Mouse (Mus musculus) myocyte (in vitro differentiated cells): ENCODE results near the gene Npepps. TPM values are rescaled to one million over a fixed set of nuclear protein-coding genes. Genes with fewer than 3 reads are reported as not detected.

Experiments used
- H3K27me3 ChIP-seq: one replicate; pipeline ENCODE4 v1.6.1; 2011; ENCODE audit not compliant: control insufficient read depth, insufficient read depth, insufficient read length
- H3K36me3 ChIP-seq: one replicate; pipeline ENCODE4 v1.6.1; 2011; ENCODE audit not compliant: control insufficient read depth, insufficient read depth
- H3K4me2 ChIP-seq: one replicate; pipeline ENCODE4 v1.6.1; 2011; ENCODE audit warnings: low read depth, control low read depth
- H3K4me3 ChIP-seq: one replicate; pipeline ENCODE4 v1.5.1; 2011; ENCODE audit warnings: mild to moderate bottlenecking, control low read depth, moderate library complexity
- H3K79me2 ChIP-seq: one replicate; pipeline ENCODE4 v1.6.1; 2011; ENCODE audit not compliant: control insufficient read depth, insufficient read depth
- H3ac ChIP-seq: one replicate; pipeline ENCODE4 v1.6.1; 2011; ENCODE audit not compliant: control insufficient read depth, insufficient read length
- CEBPB ChIP-seq: IDR thresholded peaks from 2 replicates; pipeline ENCODE4 v1.6.1; 2011; ENCODE audit warnings: mild to moderate bottlenecking, moderate library complexity; ENCODE audit not compliant: poor library complexity, insufficient read depth, severe bottlenecking
- E2F4 ChIP-seq: IDR thresholded peaks from one replicate; pipeline ENCODE4 v1.6.1; 2011; ENCODE audit warnings: mild to moderate bottlenecking, control low read depth, moderate library complexity; ENCODE audit not compliant: insufficient read depth
- MAX ChIP-seq: IDR thresholded peaks from one replicate; pipeline ENCODE4 v1.6.1; 2011; ENCODE audit warnings: low read depth, mild to moderate bottlenecking, control low read depth
- MYOD1 ChIP-seq, 3 experiments: IDR thresholded peaks; one replicate each; pipeline ENCODE4 v1.6.1; 2011; ENCODE audit warnings: control low read depth in 2 of 3, low read depth in 2 of 3, mild to moderate bottlenecking in 2 of 3, moderate library complexity in 1 of 3; ENCODE audit not compliant: insufficient read length in 2 of 3, control insufficient read depth in 1 of 3
- MYOG ChIP-seq, 3 experiments: IDR thresholded peaks; one replicate each; pipeline ENCODE4 v1.6.1; 2011; ENCODE audit warnings: control low read depth in 2 of 3, low read depth in 2 of 3, mild to moderate bottlenecking in 2 of 3; ENCODE audit not compliant: insufficient read length in 2 of 3, control insufficient read depth in 1 of 3, insufficient read depth in 1 of 3
- POLR2A ChIP-seq: IDR thresholded peaks from one replicate; pipeline ENCODE4 v1.6.1; 2011; ENCODE audit warnings: low read depth, mild to moderate bottlenecking, control low read depth, moderate library complexity; ENCODE audit not compliant: insufficient read length
- POLR2AphosphoS2 ChIP-seq: IDR thresholded peaks from one replicate; pipeline ENCODE4 v1.6.1; 2011; ENCODE audit warnings: low read depth, control low read depth; ENCODE audit not compliant: insufficient read length
- REST ChIP-seq: IDR thresholded peaks from one replicate; pipeline ENCODE4 v1.6.1; 2011; ENCODE audit warnings: mild to moderate bottlenecking, control low read depth, moderate library complexity; ENCODE audit not compliant: insufficient read depth, insufficient read length
- SRF ChIP-seq: IDR thresholded peaks from one replicate; pipeline ENCODE4 v1.6.1; 2011; ENCODE audit warnings: low read depth; ENCODE audit not compliant: control insufficient read depth, insufficient read length
- TCF12 ChIP-seq: IDR thresholded peaks from one replicate; pipeline ENCODE4 v1.6.1; 2011; ENCODE audit warnings: mild to moderate bottlenecking, control low read depth; ENCODE audit not compliant: poor library complexity, insufficient read depth, severe bottlenecking
- TCF3 ChIP-seq: IDR thresholded peaks from one replicate; pipeline ENCODE4 v1.6.1; 2011; ENCODE audit warnings: low read depth, control low read depth; ENCODE audit not compliant: insufficient read length
- USF1 ChIP-seq: IDR thresholded peaks from one replicate; pipeline ENCODE4 v1.6.1; 2011; ENCODE audit warnings: low read depth, mild to moderate bottlenecking, control low read depth, moderate library complexity
- polyA plus RNA-seq: library from polyadenylated mRNA; unstranded; fragments of >200 nt; fragmentation: generic; extraction: Trizol; gene quantifications from one replicate; pipeline ENCODE4 v1.2.1, GENCODE M21; 2012; ENCODE audit warnings: missing spikeins

Npepps gene
- polyA plus RNA-seq, 1 experiment = 45.6 TPM

- no peak overlapping the region for H3K4me3 ChIP-seq
- TF ChIP-seq E2F4 (no peak), REST (no peak), MAX (no peak), TCF3 (no peak), USF1 (no peak), MYOG (IDR thresholded peaks at IDR 0.05; ENCODE audit: control insufficient read depth in 1 of 3, insufficient read depth in 1 of 3, insufficient read length in 2 of 3, low read depth in 2 of 3) (no peak), POLR2A (no peak), CEBPB (no peak), POLR2AphosphoS2 (no peak), MYOD1 (IDR thresholded peaks at IDR 0.05; ENCODE audit: control insufficient read depth in 1 of 3, insufficient read length in 2 of 3, low read depth in 2 of 3) (no peak), SRF (no peak), TCF12 (no peak)
- peaks cover 73% of the 10 kb centered on the region for H3K36me3 ChIP-seq
- no peak overlapping the region for H3ac ChIP-seq
- H3K27me3 ChIP-seq = no peaks in the 10 kb centered on the region
- no peak overlapping the region for H3K4me2 ChIP-seq
- H3K79me2 ChIP-seq = no peaks in the 10 kb centered on the region
Observed at GRCm38 (mm10) chr11:97228985-97229384, 51.5 kb downstream of the Npepps start.

- H3K79me2 ChIP-seq = no peaks in the 10 kb centered on the region
- TF ChIP-seq MYOD1 (IDR thresholded peaks at IDR 0.05; ENCODE audit: control insufficient read depth in 1 of 3, insufficient read length in 2 of 3, low read depth in 2 of 3) (no peak), E2F4 (no peak), USF1 (no peak), MAX (no peak), SRF (no peak), POLR2AphosphoS2 (no peak), TCF3 (no peak), TCF12 (no peak), CEBPB (no peak), REST (no peak), MYOG (IDR thresholded peaks at IDR 0.05; ENCODE audit: control insufficient read depth in 1 of 3, insufficient read depth in 1 of 3, insufficient read length in 2 of 3, low read depth in 2 of 3) (no peak), POLR2A (no peak)
- H3K4me3 ChIP-seq = no peak overlapping the region
- H3ac ChIP-seq = no peak overlapping the region
- no peak overlapping the region for H3K4me2 ChIP-seq
- no peaks in the 10 kb centered on the region for H3K27me3 ChIP-seq
- peaks cover 81% of the 10 kb centered on the region for H3K36me3 ChIP-seq
Observed at GRCm38 (mm10) chr11:97226131-97226530, 54.3 kb downstream of the Npepps start.

GRCm38 (mm10) chr11:97223485-97223884 is 57.0 kb downstream of the Npepps start:
- H3K79me2 ChIP-seq = no peaks in the 10 kb centered on the region
- H3K36me3 ChIP-seq = peaks cover 77% of the 10 kb centered on the region
- H3K27me3 ChIP-seq = no peaks in the 10 kb centered on the region
- TF ChIP-seq TCF3 (no peak), REST (no peak), SRF (no peak), E2F4 (no peak), USF1 (no peak), POLR2AphosphoS2 (no peak)
- H3K4me2 ChIP-seq = no peak overlapping the region
- H3K4me3 ChIP-seq = no peak overlapping the region
- H3ac ChIP-seq = no peak overlapping the region

DNA sequence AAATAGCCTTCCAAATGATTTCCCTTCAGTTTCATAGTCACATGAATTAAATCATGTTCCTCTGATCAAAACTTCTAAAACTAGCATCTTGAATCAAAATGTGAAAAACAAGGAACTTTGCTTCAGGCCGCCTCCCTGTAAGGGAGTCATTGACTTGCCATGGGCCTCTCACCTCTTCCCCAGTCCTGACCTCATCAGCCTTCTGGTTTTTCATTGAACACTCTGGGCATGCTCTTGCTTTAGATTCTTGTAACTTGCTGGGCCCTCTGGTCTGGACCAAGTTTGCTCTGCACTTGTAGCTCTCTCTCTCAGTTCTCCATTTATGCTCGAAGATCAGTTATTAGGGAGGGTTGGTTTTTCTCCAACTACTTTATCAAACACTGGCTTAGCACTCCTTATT is 58.8 kb downstream of the Npepps start:
- no peaks in the 10 kb centered on the region for H3K27me3 ChIP-seq
- TF ChIP-seq TCF3 (no peak), E2F4 (no peak), MAX (no peak), USF1 (no peak), POLR2AphosphoS2 (no peak), MYOG (IDR thresholded peaks at IDR 0.05; ENCODE audit: control insufficient read depth in 1 of 3, insufficient read depth in 1 of 3, insufficient read length in 2 of 3, low read depth in 2 of 3) (no peak)
- peaks cover 79% of the 10 kb centered on the region for H3K36me3 ChIP-seq
- no peak overlapping the region for H3K4me2 ChIP-seq
- no peak overlapping the region for H3K4me3 ChIP-seq
- H3K79me2 ChIP-seq = no peaks in the 10 kb centered on the region
- H3ac ChIP-seq = no peak overlapping the region

- H3K4me2 ChIP-seq = no peak overlapping the region
- no peak overlapping the region for H3K4me3 ChIP-seq
- TF ChIP-seq MYOG (IDR thresholded peaks at IDR 0.05; ENCODE audit: control insufficient read depth in 1 of 3, insufficient read depth in 1 of 3, insufficient read length in 2 of 3, low read depth in 2 of 3) = no peak
- no peak for TF ChIP-seq SRF
- no peak for TF ChIP-seq REST
- TF ChIP-seq POLR2A = no peak
- TF ChIP-seq MYOD1 (IDR thresholded peaks at IDR 0.05; ENCODE audit: control insufficient read depth in 1 of 3, insufficient read length in 2 of 3, low read depth in 2 of 3) = no peak
- TF ChIP-seq MAX = no peak
- TF ChIP-seq TCF12 = no peak
- no peak for TF ChIP-seq POLR2AphosphoS2
- no peak for TF ChIP-seq TCF3
- TF ChIP-seq USF1 = no peak
- no peak for TF ChIP-seq E2F4
- no peak for TF ChIP-seq CEBPB
- H3K27me3 ChIP-seq = no peaks in the 10 kb centered on the region
- no peaks in the 10 kb centered on the region for H3K79me2 ChIP-seq
- H3K36me3 ChIP-seq = peaks cover 78% of the 10 kb centered on the region
- H3ac ChIP-seq = no peak overlapping the region
Observed at GRCm38 (mm10) chr11:97220211-97220610, 60.2 kb downstream of the Npepps start.
